Mouse (Mus musculus) liver, adult 2 months (tissue): ENCODE data around the gene Spin2d. TPM values are rescaled to one million over a fixed set of nuclear protein-coding genes. Genes with fewer than 3 reads are reported as not detected.

ENCODE experiments used
- polyA plus RNA-seq: library from polyadenylated mRNA; depleted of rRNA; stranded (reverse); fragments of >200 nt; gene quantifications from 2 replicates; pipeline ENCODE4 v1.2.3, GENCODE M21; 2012; rRNA removed
- total RNA-seq: library from RNA; depleted of rRNA; stranded (reverse); fragments of >200 nt; gene quantifications from 2 replicates; pipeline ENCODE4 v1.2.3, GENCODE M21; 2014; rRNA removed

Spin2d gene
- total and polyA plus RNA-seq, 2 experiments = not detected

Other genes with a start within 250 kb of the Spin2d start
- 0.13 and 0.18 TPM in 2 replicates for gene Zfp185, start 189.7 kb downstream of the Spin2d start, total RNA-seq
- gene Zfp185, start 189.7 kb downstream of the Spin2d start, polyA plus RNA-seq = 0.07 and 0.15 TPM in 2 replicates
- not detected in 2 replicates for gene Pnma5, start 139.9 kb downstream of the Spin2d start, total RNA-seq
- not detected in 2 replicates for gene Pnma5, start 139.9 kb downstream of the Spin2d start, polyA plus RNA-seq
- not detected in 2 replicates for gene Pnma3, start 112.2 kb downstream of the Spin2d start, total RNA-seq
- gene Pnma3, start 112.2 kb downstream of the Spin2d start, polyA plus RNA-seq = not detected in 2 replicates
- 0.37 and 1.1 TPM in 2 replicates for gene Xlr4a, start 94.5 kb downstream of the Spin2d start, total RNA-seq
- not detected in 2 replicates for gene Xlr4a, start 94.5 kb downstream of the Spin2d start, polyA plus RNA-seq
- 5.8 and 8.3 TPM in 2 replicates for gene Xlr3a, start 79.9 kb downstream of the Spin2d start, total RNA-seq
- gene Xlr3a, start 79.9 kb downstream of the Spin2d start, polyA plus RNA-seq = 1.4 TPM in 1 of 2 replicates, not detected in the other
- gene Gm14685, start 59.9 kb downstream of the Spin2d start, total RNA-seq = 0.13 TPM in 1 of 2 replicates, not detected in the other
- gene Gm14685, start 59.9 kb downstream of the Spin2d start, polyA plus RNA-seq = not detected in 2 replicates
- not detected in 2 replicates for gene Xlr5b, start 28.2 kb downstream of the Spin2d start, total RNA-seq
- not detected in 2 replicates for gene Xlr5b, start 28.2 kb downstream of the Spin2d start, polyA plus RNA-seq
- gene DXBay18, start 27.5 kb downstream of the Spin2d start, total RNA-seq = not detected in 2 replicates
- gene DXBay18, start 27.5 kb downstream of the Spin2d start, polyA plus RNA-seq = not detected in 2 replicates
- 0.54 TPM in 1 of 2 replicates, not detected in the other for gene Xlr3b, start 15.2 kb upstream of the Spin2d start, total RNA-seq
- gene Xlr3b, start 15.2 kb upstream of the Spin2d start, polyA plus RNA-seq = not detected in 2 replicates
- gene Xlr4b, start 37.3 kb upstream of the Spin2d start, total RNA-seq = 0.27 TPM in 1 of 2 replicates, not detected in the other
- 0.07 TPM in 1 of 2 replicates, not detected in the other for gene Xlr4b, start 37.3 kb upstream of the Spin2d start, polyA plus RNA-seq
- 3.2 and 3.6 TPM in 2 replicates for gene F8a, start 51.3 kb upstream of the Spin2d start, total RNA-seq
- 7.1 and 8.0 TPM in 2 replicates for gene F8a, start 51.3 kb upstream of the Spin2d start, polyA plus RNA-seq
- gene Xlr4c, start 66.1 kb upstream of the Spin2d start, total RNA-seq = 0.28 and 0.40 TPM in 2 replicates
- gene Xlr4c, start 66.1 kb upstream of the Spin2d start, polyA plus RNA-seq = not detected in 2 replicates
- not detected in 2 replicates for gene Xlr3c, start 88.4 kb upstream of the Spin2d start, total RNA-seq
- gene Xlr3c, start 88.4 kb upstream of the Spin2d start, polyA plus RNA-seq = not detected in 2 replicates
- not detected in 2 replicates for gene Xlr5a, start 116.0 kb upstream of the Spin2d start, total RNA-seq
- gene Xlr5a, start 116.0 kb upstream of the Spin2d start, polyA plus RNA-seq = not detected in 2 replicates
- not detected in 2 replicates for gene Xlr5c, start 116.0 kb upstream of the Spin2d start, total RNA-seq
- gene Xlr5c, start 116.0 kb upstream of the Spin2d start, polyA plus RNA-seq = not detected in 2 replicates
- gene Gm45015, start 159.9 kb upstream of the Spin2d start, total RNA-seq = not detected in 2 replicates
- not detected in 2 replicates for gene Gm45015, start 159.9 kb upstream of the Spin2d start, polyA plus RNA-seq
- gene Zfp275, start 165.6 kb upstream of the Spin2d start, total RNA-seq = 7.3 and 12.6 TPM in 2 replicates
- 3.7 and 5.7 TPM in 2 replicates for gene Zfp275, start 165.6 kb upstream of the Spin2d start, polyA plus RNA-seq
- gene Gm18336, start 221.7 kb upstream of the Spin2d start, total RNA-seq = not detected in 2 replicates
- gene Gm18336, start 221.7 kb upstream of the Spin2d start, polyA plus RNA-seq = not detected in 2 replicates
- not detected in 2 replicates for gene Zfp92, start 234.1 kb upstream of the Spin2d start, total RNA-seq
- not detected in 2 replicates for gene Zfp92, start 234.1 kb upstream of the Spin2d start, polyA plus RNA-seq